Mouse (Mus musculus): ENCODE data around the gene Rpl6. TPM values are rescaled to one million over a fixed set of nuclear protein-coding genes. Genes with fewer than 3 reads are reported as not detected.
"Not testable (repeated sequence)": the region's sequence is repeated elsewhere in the genome, so short reads cannot be mapped to it uniquely, and the experiment has no call there.

Rpl6 gene
- total RNA-seq, 2 experiments from 2014 or later: 415 TPM

GRCm38 (mm10) chr5:121219190-121219589 lies 14.9 kb downstream of the Rpl6 start:
- DNase-seq (ENCODE audit: low spot score in 2 of 2): no peak
- intact Hi-C loops (cut with DNase I): loop anchor here (5.0 kb wide), 1 partner anchor 153 kb away; no protein-coding TSS in a partner anchor

DNA sequence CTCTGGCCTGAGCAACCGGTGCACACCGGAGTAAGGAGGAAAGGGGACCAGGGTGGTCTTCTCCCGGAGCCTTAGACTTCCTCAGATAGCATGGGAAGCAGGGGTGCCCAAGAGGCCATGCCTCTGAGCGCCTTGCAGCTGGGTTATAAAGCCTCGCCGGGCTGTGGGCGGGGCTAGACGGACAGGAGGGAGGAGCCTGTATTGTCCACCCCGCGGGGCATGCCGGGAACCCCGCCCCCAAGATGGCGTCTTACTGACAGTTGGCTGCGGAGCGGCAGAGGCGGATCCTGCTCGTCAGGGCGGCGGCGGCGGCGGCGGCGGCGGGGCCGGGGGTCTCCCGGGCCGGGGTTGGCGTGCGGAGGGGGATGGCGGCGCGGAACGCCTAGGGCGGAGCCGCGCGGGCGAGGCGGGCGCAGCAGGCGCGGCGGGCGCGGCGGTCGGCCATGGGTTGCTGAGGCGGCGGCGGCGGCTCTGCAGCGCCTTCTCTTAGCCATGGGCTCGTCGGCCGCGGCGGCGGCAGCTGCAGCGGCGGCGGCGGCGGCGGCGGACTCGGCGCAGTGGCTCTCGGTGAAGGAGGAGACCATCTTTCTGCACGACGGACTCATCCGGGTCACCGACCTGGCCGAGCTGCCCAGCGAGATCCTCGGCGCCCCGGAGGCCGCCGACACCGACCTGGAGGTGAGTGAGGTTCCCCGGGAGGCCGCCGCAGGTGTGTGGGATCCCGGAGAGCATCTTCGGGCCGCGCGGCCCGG lies 15.9 kb downstream of the Rpl6 start, which contains the start of gene Hectd4:
Hectd4 (plus strand) TSS at position 240 of the 752 bp plus-strand sequence.
- intact Hi-C loops (cut with DNase I): loop anchor here (5.0 kb wide), 2 partner anchors 67 to 152 kb away; no protein-coding TSS in a partner anchor
- DNase-seq (ENCODE audit: low spot score in 2 of 2): peak; percentile 95 to 97

GRCm38 (mm10) chr5:121220732-121221301 lies 16.5 kb downstream of the Rpl6 start:
- intact Hi-C loops (cut with DNase I): loop anchor here (5.0 kb wide), 1 partner anchor 66 kb away; no protein-coding TSS in a partner anchor
- DNase-seq (ENCODE audit: low spot score in 2 of 2): peak; percentile 42 to 50

DNA sequence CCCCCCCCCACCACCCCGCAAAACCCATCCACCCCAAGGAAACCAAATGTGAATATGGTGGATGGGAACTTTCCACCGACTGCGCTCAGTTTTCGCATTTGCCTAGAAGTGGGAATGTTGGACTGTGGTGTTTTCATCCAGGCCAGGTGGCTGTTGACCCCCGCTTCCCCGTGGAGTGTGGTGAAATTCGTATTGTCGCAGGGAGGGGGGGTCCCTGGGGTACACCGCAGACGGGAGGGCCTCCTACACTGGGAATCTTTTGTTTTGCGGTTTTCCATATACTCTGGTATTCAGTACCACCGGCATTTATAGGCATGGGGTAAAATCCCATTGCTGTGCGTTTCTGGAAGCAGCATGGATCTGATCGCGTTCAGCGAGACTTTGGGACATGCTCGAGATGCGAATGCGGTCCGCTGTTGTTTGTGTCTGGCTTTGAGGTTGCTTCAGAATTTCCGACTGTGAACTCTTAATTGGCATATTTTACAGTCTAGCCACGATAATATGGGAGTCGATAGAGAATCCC lies 17.1 kb downstream of the Rpl6 start:
- no peak for DNase-seq (ENCODE audit: low spot score in 2 of 2)

GRCm38 (mm10) chr5:121224020-121224419 lies 19.7 kb downstream of the Rpl6 start:
- intact Hi-C loops (cut with DNase I): loop anchor here (5.0 kb wide), 1 partner anchor 63 kb away; no protein-coding TSS in a partner anchor
- DNase-seq (ENCODE audit: low spot score in 2 of 2): not testable (repeated sequence)

More for the DNA sequence above, 17.1 kb downstream of the Rpl6 start:
- intact Hi-C loops (cut with DNase I): loop anchor here (5.0 kb wide), 1 partner anchor 66 kb away; no protein-coding TSS in a partner anchor

GRCm38 (mm10) chr5:121224856-121225255 lies 20.6 kb downstream of the Rpl6 start:
- DNase-seq (ENCODE audit: low spot score in 2 of 2): peak in 1 of 2 experiments; percentile 39
- intact Hi-C loops (cut with DNase I): loop anchor here (5.0 kb wide), 1 partner anchor 62 kb away; no protein-coding TSS in a partner anchor

DNA sequence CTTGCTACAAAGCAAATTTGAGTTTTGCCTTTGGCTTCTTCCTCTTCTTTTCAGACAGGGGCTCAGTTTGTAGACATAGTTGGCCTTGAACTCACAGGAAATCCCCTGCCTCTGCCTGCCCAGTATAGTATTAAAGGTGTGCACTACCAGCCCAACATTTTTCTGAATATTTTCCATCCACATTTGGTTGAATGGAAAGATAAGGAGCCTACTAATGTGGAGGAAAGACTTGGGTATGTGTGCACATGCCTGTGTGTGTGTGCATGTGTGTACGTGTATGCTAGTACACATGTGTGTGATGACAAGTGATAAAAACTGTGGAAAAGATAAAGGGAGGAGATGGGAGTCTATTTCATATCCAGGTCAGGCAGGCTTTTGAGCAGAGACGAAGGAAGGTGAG lies 21.6 kb downstream of the Rpl6 start:
- intact Hi-C loops (cut with DNase I): no loop called here
- DNase-seq (ENCODE audit: low spot score in 2 of 2): no peak

- DNase-seq (ENCODE audit: low spot score in 2 of 2): no peak
- intact Hi-C loops (cut with DNase I): no loop called here
These were observed 22.1 kb downstream of the Rpl6 start for GRCm38 (mm10) chr5:121226406-121226805.

- intact Hi-C loops (cut with DNase I): no loop called here
- no peak for DNase-seq (ENCODE audit: low spot score in 2 of 2)
These were observed 22.6 kb downstream of the Rpl6 start for GRCm38 (mm10) chr5:121226845-121227244.

GRCm38 (mm10) chr5:121227330-121227729 lies 23.0 kb downstream of the Rpl6 start:
- intact Hi-C loops (cut with DNase I); DNase-seq (ENCODE audit: low spot score in 2 of 2): not testable (repeated sequence)

DNA sequence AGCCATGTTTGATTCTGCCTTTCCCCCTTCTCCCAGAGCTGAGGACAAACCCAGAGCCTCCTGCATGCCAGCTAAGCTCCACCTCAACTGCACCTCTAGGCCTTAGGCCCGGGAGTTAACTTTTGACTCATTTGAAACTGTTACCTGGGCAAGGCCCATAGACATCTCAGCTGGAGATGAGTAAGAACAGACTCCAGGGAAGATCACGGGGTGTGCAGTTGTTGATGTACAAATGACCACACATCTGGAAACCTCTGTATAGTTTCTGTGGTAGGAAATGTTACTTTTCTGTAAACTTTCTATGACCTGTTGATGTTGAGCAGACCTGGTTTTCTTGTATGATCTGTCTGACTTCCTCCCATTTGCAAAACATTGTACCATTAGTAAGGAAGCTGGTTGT lies 24.9 kb downstream of the Rpl6 start:
- intact Hi-C loops (cut with DNase I): no loop called here
- no peak for DNase-seq (ENCODE audit: low spot score in 2 of 2)

- intact Hi-C loops (cut with DNase I): no loop called here
- no peak for DNase-seq (ENCODE audit: low spot score in 2 of 2)
These were observed 26.5 kb downstream of the Rpl6 start for GRCm38 (mm10) chr5:121230811-121231210.

DNA sequence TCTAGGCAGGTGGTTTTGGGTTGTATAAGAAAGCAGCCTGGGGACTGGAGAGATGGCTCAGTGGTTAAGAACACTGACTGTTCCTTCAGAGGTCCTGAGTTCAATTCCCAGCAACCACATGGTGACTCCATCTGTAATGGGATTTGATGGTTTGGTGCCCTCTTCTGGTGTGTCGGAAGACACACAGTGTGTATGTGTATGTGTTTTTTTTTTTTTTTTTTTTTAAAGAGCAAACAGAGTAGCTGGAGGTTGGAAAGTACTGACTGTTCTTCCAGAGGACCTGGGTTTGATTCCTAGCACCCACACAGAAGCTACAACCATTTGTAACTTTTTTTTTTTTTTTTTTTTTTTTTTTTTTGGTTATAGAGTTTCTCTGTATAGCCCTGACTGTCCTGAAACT lies 28.5 kb downstream of the Rpl6 start:
- DNase-seq (ENCODE audit: low spot score in 2 of 2): no peak
- intact Hi-C loops (cut with DNase I): no loop called here

- intact Hi-C loops (cut with DNase I): no loop called here
- no peak for DNase-seq (ENCODE audit: low spot score in 2 of 2)
These were observed 29.4 kb downstream of the Rpl6 start for GRCm38 (mm10) chr5:121233726-121234125.

GRCm38 (mm10) chr5:121236171-121236570 lies 31.9 kb downstream of the Rpl6 start:
- intact Hi-C loops (cut with DNase I): no loop called here
- peak; percentile 69 to 87 for DNase-seq (ENCODE audit: low spot score in 2 of 2)

GRCm38 (mm10) chr5:121238208-121238607 lies 33.9 kb downstream of the Rpl6 start:
- no peak for DNase-seq (ENCODE audit: low spot score in 2 of 2)
- intact Hi-C loops (cut with DNase I): no loop called here

GRCm38 (mm10) chr5:121239846-121240245 lies 35.6 kb downstream of the Rpl6 start:
- DNase-seq (ENCODE audit: low spot score in 2 of 2): peak in 1 of 2 experiments; percentile 19
- intact Hi-C loops (cut with DNase I): no loop called here

- intact Hi-C loops (cut with DNase I): no loop called here
- no peak for DNase-seq (ENCODE audit: low spot score in 2 of 2)
These were observed 36.9 kb downstream of the Rpl6 start for GRCm38 (mm10) chr5:121241182-121241581.

- intact Hi-C loops (cut with DNase I): no loop called here
These were observed 38.0 kb downstream of the Rpl6 start for GRCm38 (mm10) chr5:121242261-121242660.

GRCm38 (mm10) chr5:121242701-121243100 lies 38.4 kb downstream of the Rpl6 start:
- DNase-seq (ENCODE audit: low spot score in 2 of 2): no peak
- intact Hi-C loops (cut with DNase I): no loop called here

More at GRCm38 (mm10) chr5:121242261-121242660, 38.0 kb downstream of the Rpl6 start:
- DNase-seq (ENCODE audit: low spot score in 2 of 2): no peak
